Mouse (Mus musculus) bone marrow macrophage, adult 2 months (primary cell): ENCODE results near the gene Hmox2. TPM values are rescaled to one million over a fixed set of nuclear protein-coding genes. Genes with fewer than 3 reads are reported as not detected.

Experiments
- H3K27ac ChIP-seq: 2 replicates; pipeline ENCODE4 v1.5.1; 2012; ENCODE audit warnings: low read depth, low read length; ENCODE audit not compliant: insufficient read depth
- H3K4me1 ChIP-seq: 2 replicates; pipeline ENCODE4 v1.6.1; 2012; ENCODE audit warnings: low read length; ENCODE audit not compliant: control insufficient read depth, insufficient read depth
- H3K4me3 ChIP-seq: 2 replicates; pipeline ENCODE4 v1.5.1; 2012; ENCODE audit warnings: mild to moderate bottlenecking, low read length, moderate library complexity; ENCODE audit not compliant: insufficient read depth
- CTCF ChIP-seq: IDR thresholded peaks from 2 replicates; pipeline ENCODE4 v1.5.1; 2012; ENCODE audit warnings: low read depth, mild to moderate bottlenecking, low read length, moderate library complexity
- POLR2A ChIP-seq: IDR thresholded peaks from 2 replicates; pipeline ENCODE4 v1.6.1; 2012; ENCODE audit warnings: mild to moderate bottlenecking, low read depth, low read length, borderline replicate concordance
- polyA plus RNA-seq: library from polyadenylated mRNA; stranded (reverse); fragments of >200 nt; gene quantifications from 2 replicates; pipeline ENCODE4 v1.2.4, GENCODE M21; 2012; ENCODE audit not compliant: missing spikeins, insufficient read depth, insufficient read length

Gene Hmox2
- polyA plus RNA-seq, 1 experiment = 252 TPM

DNA sequence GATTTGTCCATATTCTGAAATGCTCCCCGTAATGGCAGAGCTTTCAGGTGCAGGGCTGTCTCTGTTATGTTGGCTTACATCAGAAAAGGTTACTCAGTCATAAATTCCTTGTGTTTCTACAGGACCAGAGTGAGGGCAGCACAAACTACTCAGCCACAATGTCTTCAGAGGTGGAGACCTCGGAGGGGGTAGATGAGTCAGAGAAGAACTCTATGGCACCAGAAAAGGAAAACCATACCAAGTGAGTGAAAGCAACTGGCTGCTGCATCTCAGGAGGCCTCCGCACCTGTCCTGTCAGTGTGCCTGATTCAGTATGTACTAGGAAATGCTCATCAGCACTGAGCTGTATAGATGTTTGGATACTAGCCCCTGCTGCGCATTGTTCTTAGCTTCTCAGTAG, 36.3 kb downstream of the Hmox2 start:
- no peak overlapping the region for H3K4me3 ChIP-seq
- no peak overlapping the region for H3K27ac ChIP-seq
- no peaks in the 10 kb centered on the region for H3K4me1 ChIP-seq
- no peak for TF ChIP-seq POLR2A
- TF ChIP-seq CTCF = no peak

GRCm38 (mm10) chr16:4763276-4763675, 37.1 kb downstream of the Hmox2 start:
- Histone ChIP-seq H3K27ac (no peak overlapping the region), H3K4me1 (no peaks in the 10 kb centered on the region), H3K4me3 (no peak overlapping the region)
- TF ChIP-seq CTCF (no peak), POLR2A (no peak)

GRCm38 (mm10) chr16:4765852-4766251, 39.7 kb downstream of the Hmox2 start:
- Histone ChIP-seq H3K4me1 (no peaks in the 10 kb centered on the region), H3K4me3 (no peak overlapping the region), H3K27ac (no peak overlapping the region)
- TF ChIP-seq POLR2A = no peak
- TF ChIP-seq CTCF = no peak

- H3K4me1 ChIP-seq = no peaks in the 10 kb centered on the region
- no peak overlapping the region for H3K27ac ChIP-seq
Measured at GRCm38 (mm10) chr16:4767012-4767790, 41.0 kb downstream of the Hmox2 start.

GRCm38 (mm10) chr16:4768719-4769118, 42.6 kb downstream of the Hmox2 start:
- no peak for TF ChIP-seq POLR2A
- no peak overlapping the region for H3K27ac ChIP-seq
- H3K4me1 ChIP-seq = peaks cover 8% of the 10 kb centered on the region
- no peak overlapping the region for H3K4me3 ChIP-seq

More at GRCm38 (mm10) chr16:4767012-4767790, 41.0 kb downstream of the Hmox2 start:
- TF ChIP-seq CTCF (no peak), POLR2A (no peak)
- no peak overlapping the region for H3K4me3 ChIP-seq

GRCm38 (mm10) chr16:4773289-4773970, 47.3 kb downstream of the Hmox2 start:
- TF ChIP-seq POLR2A = no peak
- TF ChIP-seq CTCF = no peak
- Histone ChIP-seq H3K27ac (no peak overlapping the region), H3K4me1 (peaks cover 39% of the 10 kb centered on the region), H3K4me3 (no peak overlapping the region)

- Histone ChIP-seq H3K4me1 (peaks cover 52% of the 10 kb centered on the region), H3K4me3 (no peak overlapping the region), H3K27ac (peak overlapping the region; percentile 74)
- TF ChIP-seq CTCF (no peak), POLR2A (no peak)
Measured at GRCm38 (mm10) chr16:4777171-4777904, 51.2 kb downstream of the Hmox2 start.

- no peak for TF ChIP-seq POLR2A
- H3K4me3 ChIP-seq = no peak overlapping the region
- peaks cover 55% of the 10 kb centered on the region for H3K4me1 ChIP-seq
- H3K27ac ChIP-seq = peak overlapping the region; percentile 74
Measured at GRCm38 (mm10) chr16:4777905-4778609, 51.9 kb downstream of the Hmox2 start.

DNA sequence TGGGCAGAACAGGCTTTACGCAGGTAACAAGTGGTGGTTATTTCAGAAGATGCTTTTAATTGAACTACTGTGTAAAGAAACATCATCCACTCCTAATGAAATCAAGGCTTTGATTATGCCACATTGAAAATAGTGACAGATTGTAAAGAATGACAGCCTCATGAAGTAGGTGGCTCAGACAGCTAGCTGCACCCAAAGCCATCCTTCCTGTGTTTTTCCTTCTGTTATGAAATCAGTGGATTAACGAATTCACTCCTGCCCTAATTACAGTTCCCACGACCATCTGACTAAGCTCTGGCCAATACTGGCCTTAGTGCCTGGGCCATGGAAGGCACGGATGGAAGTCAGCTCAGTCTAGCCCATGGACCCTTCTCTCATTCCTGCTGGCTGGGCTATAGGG, 52.8 kb downstream of the Hmox2 start:
- no peak for TF ChIP-seq POLR2A
- TF ChIP-seq CTCF = no peak
- H3K27ac ChIP-seq = no peak overlapping the region

More for the DNA sequence above, 52.8 kb downstream of the Hmox2 start:
- Histone ChIP-seq H3K4me3 (no peak overlapping the region), H3K4me1 (peaks cover 52% of the 10 kb centered on the region)
